Mouse (Mus musculus) activated CD4-positive, CD25-positive, alpha-beta regulatory T cell, adult 4 months (primary cell): Measurements from ENCODE around the gene Wwp2. TPM values are rescaled to one million over a fixed set of nuclear protein-coding genes. Genes with fewer than 3 reads are reported as not detected.
A peak's percentile ranks its signal among the peaks of the same experiment; 100 is the strongest.

ENCODE experiments used
- ATAC-seq: one replicate; pipeline ENCODE4 v1.8.0; 2017
- polyA plus RNA-seq, 2 experiments: library from polyadenylated mRNA; unstranded; fragments of 100-300 nt; shearing (Covaris generic); gene quantifications; one replicate each; pipeline ENCODE4 v1.2.1; 2017

Gene Wwp2
- polyA plus RNA-seq, result 100 to 1,000 TPM in 1 of 2 experiments, 10 to 100 TPM in 1; 82.0 to 116 TPM

DNA sequence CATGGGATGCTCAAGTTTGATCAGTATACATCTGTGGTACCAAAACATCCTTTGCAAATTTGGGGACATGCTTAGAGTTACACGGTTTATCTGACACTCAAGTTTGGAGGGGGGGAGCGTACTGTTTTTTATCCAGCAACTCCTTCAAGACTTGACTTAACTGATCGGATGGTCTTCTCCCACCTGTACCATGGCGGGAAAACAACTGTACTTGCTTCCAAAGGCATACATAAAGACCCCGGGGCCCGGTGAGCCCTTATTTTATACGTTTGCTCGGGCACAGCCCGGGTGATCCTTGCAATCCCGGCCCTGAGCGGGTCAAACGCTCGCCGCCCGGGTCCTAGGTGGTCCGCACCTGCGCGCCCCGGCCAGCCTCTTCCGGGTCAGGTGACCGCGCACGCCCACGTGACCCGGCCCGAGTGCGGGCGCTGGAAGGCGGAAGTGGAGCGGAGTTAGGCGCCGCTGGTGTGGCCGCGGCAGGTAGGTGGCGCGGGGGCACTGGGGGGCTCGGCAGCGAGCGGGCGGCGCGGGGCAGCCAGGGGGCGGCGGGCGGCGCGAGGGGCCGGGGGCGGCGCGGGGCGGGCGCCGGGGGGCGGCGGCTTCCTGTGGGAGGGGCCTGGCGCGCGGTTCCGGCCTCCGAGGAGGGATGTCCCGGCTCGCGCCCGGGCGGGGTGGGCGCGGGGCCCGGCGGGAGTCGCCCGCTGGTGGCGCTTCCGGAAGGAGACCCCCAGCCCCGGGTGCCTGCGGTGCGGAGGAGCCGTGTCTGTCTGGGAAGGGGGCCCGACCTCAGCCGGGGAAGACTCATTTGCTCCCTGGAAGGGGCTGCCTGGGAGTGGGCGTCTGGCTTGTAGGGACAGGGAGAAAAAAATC, at the start of gene Wwp2:
TSS of gene Wwp2 (plus strand) at position 404 of the 870 bp plus-strand sequence.
- peak; percentile 71 for ATAC-seq

DNA sequence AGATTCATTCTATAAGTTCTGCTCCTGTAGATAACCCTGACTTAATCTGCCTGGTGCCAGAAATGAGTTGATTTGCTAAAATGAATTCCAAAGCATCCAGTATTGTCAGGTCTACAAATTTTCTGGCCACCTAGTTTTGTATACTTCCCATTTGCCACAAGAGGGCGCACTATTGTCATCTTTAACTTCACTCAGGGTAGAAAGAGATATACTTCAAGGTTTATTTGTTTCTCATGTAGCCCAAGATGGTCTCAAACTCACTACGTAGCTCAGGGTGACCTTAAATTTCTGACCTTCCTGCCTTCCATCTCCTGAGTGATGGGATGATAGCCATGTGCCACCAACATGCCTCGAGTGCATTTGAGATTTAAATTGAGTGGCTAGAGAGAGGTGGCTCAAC, 49.5 kb upstream of the Wwp2 start:
- no peak for ATAC-seq

DNA sequence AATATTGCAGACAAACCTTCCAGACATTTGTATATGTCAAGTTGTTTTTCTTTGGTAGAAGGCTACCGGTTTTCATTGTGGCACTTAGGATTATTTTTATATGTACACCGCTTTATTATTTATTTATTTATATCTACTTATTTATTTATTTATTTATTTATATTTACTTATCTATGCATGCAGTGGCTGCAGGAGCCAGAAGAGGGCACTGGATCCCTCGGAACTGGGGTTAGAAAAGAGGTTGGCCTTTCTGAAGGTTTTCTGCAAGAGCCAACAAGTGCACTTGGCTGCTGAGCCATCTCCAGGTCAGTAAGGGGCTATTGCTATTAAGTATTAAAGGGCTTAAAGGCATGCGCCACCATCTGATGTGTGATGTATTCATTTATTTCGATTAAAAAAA, 48.3 kb upstream of the Wwp2 start:
- no peak for ATAC-seq

DNA sequence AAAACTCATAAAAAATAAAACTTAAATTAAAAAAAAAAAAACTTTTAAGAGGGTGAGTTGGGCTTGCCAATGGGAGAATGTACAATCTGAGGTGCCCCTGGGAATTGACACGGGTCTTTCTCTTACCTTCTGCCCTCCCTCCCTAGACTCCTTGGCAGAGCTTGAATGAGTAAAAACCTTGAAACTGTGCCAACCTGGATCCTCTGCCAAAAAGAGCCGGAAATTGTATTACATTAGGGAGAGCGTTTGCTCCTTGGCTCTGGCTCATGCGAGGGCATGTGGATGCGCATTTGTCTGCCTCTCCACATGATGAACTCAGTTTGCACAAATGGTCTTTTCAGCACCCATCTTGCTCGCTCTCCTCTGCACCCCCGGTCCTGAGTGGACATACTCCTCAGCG, 46.6 kb upstream of the Wwp2 start:
- no peak for ATAC-seq

- no peak for ATAC-seq
These were observed 45.6 kb upstream of the Wwp2 start for GRCm38 (mm10) chr8:107390476-107391135.

DNA sequence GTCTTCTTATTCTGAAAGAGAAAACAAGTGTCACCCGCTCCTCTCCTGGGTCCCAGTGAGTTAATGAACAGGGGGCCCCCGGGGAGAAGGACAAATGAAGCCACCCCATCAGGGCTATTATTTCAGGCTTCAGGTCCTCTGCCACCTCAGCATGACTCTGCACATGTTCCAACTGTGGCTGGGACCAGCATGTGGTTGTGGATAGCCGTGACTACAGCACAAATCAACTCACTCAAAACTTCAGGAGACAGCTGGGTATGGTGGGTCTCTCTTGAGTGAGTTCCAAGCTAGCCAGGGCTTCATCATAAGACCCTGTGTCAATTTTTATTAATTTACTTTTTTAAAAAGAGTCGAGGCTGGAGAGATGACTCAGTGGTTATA, 45.0 kb upstream of the Wwp2 start:
- ATAC-seq, result no peak

DNA sequence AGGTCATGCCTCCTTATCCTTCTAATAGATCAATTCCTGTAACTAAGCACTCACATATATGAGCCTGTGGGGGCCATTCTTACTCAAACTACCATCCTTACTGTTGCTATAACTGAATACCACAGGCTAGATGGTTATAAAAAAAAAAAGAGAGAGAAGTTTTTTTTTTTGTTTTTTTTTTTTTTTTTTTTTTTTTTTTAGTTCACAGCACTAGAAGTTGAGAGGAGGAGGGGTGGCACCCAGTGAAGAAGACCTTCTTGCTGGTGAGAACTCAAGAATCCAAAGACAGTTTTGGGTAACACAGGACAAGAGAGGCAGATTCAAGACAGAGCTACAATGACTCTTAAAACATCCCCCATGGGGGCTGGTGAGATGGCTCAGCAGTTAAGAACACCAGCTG, 40.8 kb upstream of the Wwp2 start:
- ATAC-seq, result no peak

GRCm38 (mm10) chr8:107396106-107396670, 40.0 kb upstream of the Wwp2 start:
- no peak for ATAC-seq

GRCm38 (mm10) chr8:107397665-107398064, 38.5 kb upstream of the Wwp2 start:
- ATAC-seq, result no peak

- ATAC-seq, result no peak
These were observed 36.7 kb upstream of the Wwp2 start for GRCm38 (mm10) chr8:107399495-107399894.

DNA sequence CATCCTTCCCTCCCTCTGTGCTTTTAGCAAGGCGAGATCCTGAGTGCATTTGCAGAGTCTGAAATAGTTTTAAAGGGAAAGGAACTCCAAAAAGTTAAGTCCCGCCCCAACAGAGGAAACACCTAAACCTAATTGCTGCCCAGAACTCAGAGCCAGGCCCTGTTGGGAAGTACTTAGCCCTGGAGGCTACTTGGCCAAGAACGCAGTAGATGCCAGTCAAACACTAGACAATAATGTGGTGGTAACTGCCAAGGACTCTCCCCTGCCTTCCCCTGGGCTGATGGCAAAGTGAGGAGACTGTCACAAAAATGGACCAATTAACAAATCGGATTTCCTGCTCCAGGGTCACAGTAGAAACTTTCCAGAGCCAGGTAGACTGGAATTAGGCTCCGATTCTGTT, 34.3 kb upstream of the Wwp2 start:
- no peak for ATAC-seq

- ATAC-seq, result peak; percentile 74
These were observed 33.0 kb upstream of the Wwp2 start, which contains the start of gene Nqo1 for GRCm38 (mm10) chr8:107403038-107403781. TSS of gene Nqo1 (minus strand) at chr8:107403206.

- no peak for ATAC-seq
These were observed 32.1 kb upstream of the Wwp2 start for GRCm38 (mm10) chr8:107404057-107404456.

DNA sequence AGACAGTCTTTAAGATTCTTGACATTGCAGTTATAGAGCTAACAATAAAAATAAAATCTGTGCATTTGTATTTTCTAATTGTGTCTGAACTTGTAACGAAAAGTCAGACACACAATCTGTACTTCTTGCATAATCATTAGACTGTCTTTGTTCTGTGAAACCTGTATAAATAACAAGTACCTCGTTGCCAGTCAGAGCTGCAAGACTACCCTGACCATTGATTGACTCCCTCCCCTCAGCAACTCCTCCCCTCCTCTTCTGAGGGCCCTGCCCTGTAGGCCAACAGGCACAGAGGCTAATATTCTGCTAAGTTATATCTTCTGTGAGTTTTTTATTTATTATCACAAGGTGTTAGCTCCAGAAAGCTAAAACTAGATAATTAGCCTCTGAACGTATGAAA, 30.2 kb upstream of the Wwp2 start:
- no peak for ATAC-seq

GRCm38 (mm10) chr8:107411391-107411790, 24.8 kb upstream of the Wwp2 start:
- peak; percentile 46 for ATAC-seq

GRCm38 (mm10) chr8:107412552-107412951, 23.6 kb upstream of the Wwp2 start:
- no peak for ATAC-seq

- ATAC-seq, result no peak
These were observed 22.3 kb upstream of the Wwp2 start for GRCm38 (mm10) chr8:107413881-107414280.

DNA sequence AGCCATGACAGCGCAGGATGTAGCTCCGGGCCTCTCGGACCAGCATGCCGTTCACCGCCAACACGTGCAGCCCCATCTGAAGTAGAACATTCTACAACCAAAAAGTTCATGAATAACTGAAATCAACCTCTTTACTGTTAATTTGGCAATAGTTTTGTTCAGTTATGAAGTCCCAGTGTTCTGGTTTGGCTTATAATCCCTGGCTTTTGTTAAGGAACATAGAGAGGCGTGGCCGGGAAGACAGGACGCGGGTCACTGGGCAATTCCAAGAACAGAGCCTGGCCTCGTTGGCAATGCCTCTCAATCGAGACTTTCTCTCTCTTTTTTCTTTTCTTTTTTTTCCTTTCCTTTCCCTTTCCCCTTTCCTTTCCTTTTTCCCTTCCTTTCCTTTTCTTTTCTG, 19.2 kb upstream of the Wwp2 start:
- ATAC-seq, result no peak

- ATAC-seq, result no peak
These were observed 12.0 kb upstream of the Wwp2 start for GRCm38 (mm10) chr8:107424176-107424575.

GRCm38 (mm10) chr8:107424597-107425229, 11.5 kb upstream of the Wwp2 start, which contains the start of gene Nob1:
TSS of gene Nob1 (minus strand) at chr8:107425051.
- peak; percentile 90 for ATAC-seq

- ATAC-seq, result peak; percentile 3
These were observed 11.0 kb upstream of the Wwp2 start for GRCm38 (mm10) chr8:107425230-107425597.

- no peak for ATAC-seq
These were observed 5.3 kb upstream of the Wwp2 start for GRCm38 (mm10) chr8:107430821-107431220.
